Mouse (Mus musculus): ENCODE measurements around the gene Foxb1. TPM values are rescaled to one million over a fixed set of nuclear protein-coding genes. Genes with fewer than 3 reads are reported as not detected.

Gene Foxb1
- polyA plus RNA-seq, 1 experiment from 2014 or later = not detected

- WGBS = 58% methylated on average over 5 of the region's 5 CpGs
- Histone ChIP-seq H3K36me3 (ENCODE audit: control insufficient read depth, insufficient read depth, low read length) (no peaks in the 10 kb centered on the region), H3K27me3 (ENCODE audit: control insufficient read depth, insufficient read depth, low read depth, low read length) (no peaks in the 10 kb centered on the region), H3K27ac (ENCODE audit: low read length) (no peak overlapping the region), H3K9ac (ENCODE audit: low read length) (no peak overlapping the region), H3K4me3 (ENCODE audit: low read length) (no peak overlapping the region), H3K4me2 (ENCODE audit: low read depth, low read length) (no peak overlapping the region), H3K9me3 (ENCODE audit: control insufficient read depth, low read length) (no peaks in the 10 kb centered on the region), H3K4me1 (replicated peaks; ENCODE audit: control insufficient read depth, insufficient read depth, low read length) (no peaks in the 10 kb centered on the region)
- ATAC-seq (ENCODE audit: low read depth) = no peak
Measured at GRCm38 (mm10) chr9:69728736-69729135, 32.0 kb downstream of the Foxb1 start.

- H3K9me3 ChIP-seq (ENCODE audit: control insufficient read depth, low read length) = no peaks in the 10 kb centered on the region
- no peak for ATAC-seq (ENCODE audit: low read depth)
- H3K4me2 ChIP-seq (ENCODE audit: low read depth, low read length) = no peak overlapping the region
- WGBS = 80% methylated on average over 9 of the region's 9 CpGs
- H3K27me3 ChIP-seq (ENCODE audit: control insufficient read depth, insufficient read depth, low read depth, low read length) = no peaks in the 10 kb centered on the region
- H3K9ac ChIP-seq (ENCODE audit: low read length) = no peak overlapping the region
- no peak overlapping the region for H3K27ac ChIP-seq (ENCODE audit: low read length)
- H3K4me3 ChIP-seq (ENCODE audit: low read length) = no peak overlapping the region
- H3K4me1 ChIP-seq (replicated peaks; ENCODE audit: control insufficient read depth, insufficient read depth, low read length) = peaks cover 22% of the 10 kb centered on the region
- H3K36me3 ChIP-seq (ENCODE audit: control insufficient read depth, insufficient read depth, low read length) = no peaks in the 10 kb centered on the region
Measured at GRCm38 (mm10) chr9:69718431-69718830, 42.3 kb downstream of the Foxb1 start.

GRCm38 (mm10) chr9:69716364-69716763 is 44.4 kb downstream of the Foxb1 start:
- peak overlapping the region; percentile 43 for H3K27ac ChIP-seq (ENCODE audit: low read length)
- ATAC-seq (ENCODE audit: low read depth) = no peak
- no peak overlapping the region for H3K4me2 ChIP-seq (ENCODE audit: low read depth, low read length)
- H3K9me3 ChIP-seq (ENCODE audit: control insufficient read depth, low read length) = no peaks in the 10 kb centered on the region
- H3K4me1 ChIP-seq (replicated peaks; ENCODE audit: control insufficient read depth, insufficient read depth, low read length) = peaks cover 25% of the 10 kb centered on the region
- H3K4me3 ChIP-seq (ENCODE audit: low read length) = no peak overlapping the region
- H3K36me3 ChIP-seq (ENCODE audit: control insufficient read depth, insufficient read depth, low read length) = no peaks in the 10 kb centered on the region
- H3K27me3 ChIP-seq (ENCODE audit: control insufficient read depth, insufficient read depth, low read depth, low read length) = no peaks in the 10 kb centered on the region
- no peak overlapping the region for H3K9ac ChIP-seq (ENCODE audit: low read length)
- WGBS = 19% methylated on average over 4 of the region's 4 CpGs

- Histone ChIP-seq H3K4me1 (replicated peaks; ENCODE audit: control insufficient read depth, insufficient read depth, low read length) (peaks cover 25% of the 10 kb centered on the region), H3K9me3 (ENCODE audit: control insufficient read depth, low read length) (no peaks in the 10 kb centered on the region), H3K9ac (ENCODE audit: low read length) (no peak overlapping the region), H3K4me3 (ENCODE audit: low read length) (no peak overlapping the region), H3K27ac (ENCODE audit: low read length) (peak overlapping the region; percentile 58), H3K27me3 (ENCODE audit: control insufficient read depth, insufficient read depth, low read depth, low read length) (no peaks in the 10 kb centered on the region), H3K36me3 (ENCODE audit: control insufficient read depth, insufficient read depth, low read length) (no peaks in the 10 kb centered on the region), H3K4me2 (ENCODE audit: low read depth, low read length) (0 out of 2 replicates have a peak overlapping the region, but pooled peaks have one; percentile 21)
- 13% methylated on average over 12 of the region's 12 CpGs for WGBS
- no peak; the same call in 1 of the 2 replicates for ATAC-seq (ENCODE audit: low read depth)
Measured at GRCm38 (mm10) chr9:69715445-69715844, 45.3 kb downstream of the Foxb1 start.

GRCm38 (mm10) chr9:69714346-69714745 is 46.4 kb downstream of the Foxb1 start:
- no peak overlapping the region for H3K9ac ChIP-seq (ENCODE audit: low read length)
- H3K36me3 ChIP-seq (ENCODE audit: control insufficient read depth, insufficient read depth, low read length) = no peaks in the 10 kb centered on the region
- H3K9me3 ChIP-seq (ENCODE audit: control insufficient read depth, low read length) = no peaks in the 10 kb centered on the region
- peaks cover 25% of the 10 kb centered on the region for H3K4me1 ChIP-seq (replicated peaks; ENCODE audit: control insufficient read depth, insufficient read depth, low read length)
- no peak for ATAC-seq (ENCODE audit: low read depth)
- H3K4me3 ChIP-seq (ENCODE audit: low read length) = no peak overlapping the region
- peak overlapping the region; percentile 87; the same call in 1 of the 2 replicates for H3K27ac ChIP-seq (ENCODE audit: low read length)
- 45% methylated on average over 7 of the region's 7 CpGs for WGBS
- no peak overlapping the region for H3K4me2 ChIP-seq (ENCODE audit: low read depth, low read length)
- H3K27me3 ChIP-seq (ENCODE audit: control insufficient read depth, insufficient read depth, low read depth, low read length) = no peaks in the 10 kb centered on the region

GRCm38 (mm10) chr9:69713577-69714327 is 47.0 kb downstream of the Foxb1 start:
- WGBS = 24% methylated on average over 18 of the region's 18 CpGs
- H3K27ac ChIP-seq (ENCODE audit: low read length) = peak overlapping the region; percentile 87

GRCm38 (mm10) chr9:69712714-69713525 is 47.8 kb downstream of the Foxb1 start:
- peak; percentile 86 for ATAC-seq (ENCODE audit: low read depth)
- H3K27me3 ChIP-seq (ENCODE audit: control insufficient read depth, insufficient read depth, low read depth, low read length) = no peaks in the 10 kb centered on the region
- H3K27ac ChIP-seq (ENCODE audit: low read length) = peak overlapping the region; percentile 87
- WGBS = 31% methylated on average over 12 of the region's 12 CpGs
- H3K36me3 ChIP-seq (ENCODE audit: control insufficient read depth, insufficient read depth, low read length) = no peaks in the 10 kb centered on the region
- H3K4me3 ChIP-seq (ENCODE audit: low read length) = no peak overlapping the region
- peaks cover 23% of the 10 kb centered on the region for H3K4me1 ChIP-seq (replicated peaks; ENCODE audit: control insufficient read depth, insufficient read depth, low read length)
- no peaks in the 10 kb centered on the region for H3K9me3 ChIP-seq (ENCODE audit: control insufficient read depth, low read length)
- H3K4me2 ChIP-seq (ENCODE audit: low read depth, low read length) = 0 out of 2 replicates have a peak overlapping the region, but pooled peaks have one; percentile 14
- no peak overlapping the region for H3K9ac ChIP-seq (ENCODE audit: low read length)

More at GRCm38 (mm10) chr9:69713577-69714327, 47.0 kb downstream of the Foxb1 start:
- Histone ChIP-seq H3K36me3 (ENCODE audit: control insufficient read depth, insufficient read depth, low read length) (no peaks in the 10 kb centered on the region), H3K9ac (ENCODE audit: low read length) (no peak overlapping the region), H3K4me1 (replicated peaks; ENCODE audit: control insufficient read depth, insufficient read depth, low read length) (peaks cover 25% of the 10 kb centered on the region), H3K4me3 (ENCODE audit: low read length) (no peak overlapping the region), H3K27me3 (ENCODE audit: control insufficient read depth, insufficient read depth, low read depth, low read length) (no peaks in the 10 kb centered on the region), H3K4me2 (ENCODE audit: low read depth, low read length) (peak overlapping the region; percentile 27), H3K9me3 (ENCODE audit: control insufficient read depth, low read length) (no peaks in the 10 kb centered on the region)
- ATAC-seq (ENCODE audit: low read depth) = 0 out of 2 replicates have a peak, but pooled peaks have one; percentile 4
